Mouse (Mus musculus) brain, embryonic 14.5 days (tissue): ENCODE measurements around the gene Rtn4r. TPM values are rescaled to one million over a fixed set of nuclear protein-coding genes. Genes with fewer than 3 reads are reported as not detected.
"Not testable (repeated sequence)": the region's sequence is repeated elsewhere in the genome, so short reads cannot be mapped to it uniquely, and the experiment has no call there.

Experiments used
- DNase-seq: peaks from one replicate; pipeline ENCODE4 v3.0.0-alpha.2; 2011; ENCODE audit warnings: low read depth
- CTCF ChIP-seq: fragments of 200-500 bp; IDR thresholded peaks from 2 replicates; pipeline ENCODE4 v1.5.1; 2012; ENCODE audit warnings: inconsistent platforms, mild to moderate bottlenecking, moderate library complexity, borderline replicate concordance; ENCODE audit not compliant: insufficient read depth, insufficient read length; ENCODE audit errors: extremely low read depth
- POLR2A ChIP-seq: fragments of 200-500 bp; IDR thresholded peaks from 2 replicates; pipeline ENCODE4 v1.6.1; 2012; ENCODE audit warnings: mild to moderate bottlenecking, inconsistent platforms, borderline replicate concordance; ENCODE audit not compliant: poor library complexity, insufficient read depth, insufficient read length, severe bottlenecking; ENCODE audit errors: extremely low read depth
- polyA plus RNA-seq: library from polyadenylated mRNA; depleted of rRNA; stranded (reverse); fragments of >200 nt; gene quantifications from 2 replicates; pipeline ENCODE4 v1.2.3, GENCODE M21; 2012; rRNA removed

Rtn4r gene
- polyA plus RNA-seq, 1 experiment: 50.3 TPM

DNA sequence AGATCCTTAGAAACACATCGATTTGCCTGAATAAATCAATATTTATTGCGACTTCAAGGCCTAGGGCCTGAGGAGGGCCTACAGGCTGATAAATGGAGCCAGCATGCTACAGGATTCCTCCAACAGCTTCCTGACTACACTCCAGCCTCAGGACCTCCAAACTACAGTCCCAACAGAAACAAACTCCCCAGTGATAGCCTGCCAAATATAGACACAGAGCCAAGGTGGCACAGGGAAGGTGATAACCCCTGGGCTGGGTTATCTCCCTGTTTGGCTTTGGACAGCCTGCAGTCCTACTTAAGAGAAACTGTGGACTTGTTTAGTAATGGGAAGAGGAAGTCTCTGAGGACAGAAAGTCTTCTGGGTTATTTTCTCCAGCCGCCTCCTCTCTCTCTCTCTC is 59.8 kb downstream of the Rtn4r start:
- no peak for TF ChIP-seq CTCF
- no peak for TF ChIP-seq POLR2A

DNA sequence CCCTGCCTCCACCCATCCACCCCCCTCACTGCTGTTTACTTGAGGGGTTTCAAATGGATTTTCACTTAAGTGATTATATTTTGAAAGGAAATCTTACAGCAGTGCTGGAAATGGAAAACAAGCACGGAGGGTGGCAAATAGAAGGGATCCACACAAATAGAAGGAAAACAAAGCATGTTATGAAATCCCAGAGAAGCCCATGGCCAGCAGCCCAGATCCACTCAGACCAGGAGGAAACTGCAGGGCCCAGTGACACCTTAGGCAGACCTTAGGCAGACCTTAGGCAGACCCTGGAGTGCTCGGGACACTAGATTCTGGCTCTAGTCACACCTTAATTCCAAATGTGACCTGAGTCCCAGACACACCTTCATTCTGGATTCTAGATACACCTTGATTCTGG is 63.6 kb downstream of the Rtn4r start:
- no peak for TF ChIP-seq POLR2A
- no peak for TF ChIP-seq CTCF
- no peak for DNase-seq

More for the DNA sequence above, 59.8 kb downstream of the Rtn4r start:
- no peak for DNase-seq

DNA sequence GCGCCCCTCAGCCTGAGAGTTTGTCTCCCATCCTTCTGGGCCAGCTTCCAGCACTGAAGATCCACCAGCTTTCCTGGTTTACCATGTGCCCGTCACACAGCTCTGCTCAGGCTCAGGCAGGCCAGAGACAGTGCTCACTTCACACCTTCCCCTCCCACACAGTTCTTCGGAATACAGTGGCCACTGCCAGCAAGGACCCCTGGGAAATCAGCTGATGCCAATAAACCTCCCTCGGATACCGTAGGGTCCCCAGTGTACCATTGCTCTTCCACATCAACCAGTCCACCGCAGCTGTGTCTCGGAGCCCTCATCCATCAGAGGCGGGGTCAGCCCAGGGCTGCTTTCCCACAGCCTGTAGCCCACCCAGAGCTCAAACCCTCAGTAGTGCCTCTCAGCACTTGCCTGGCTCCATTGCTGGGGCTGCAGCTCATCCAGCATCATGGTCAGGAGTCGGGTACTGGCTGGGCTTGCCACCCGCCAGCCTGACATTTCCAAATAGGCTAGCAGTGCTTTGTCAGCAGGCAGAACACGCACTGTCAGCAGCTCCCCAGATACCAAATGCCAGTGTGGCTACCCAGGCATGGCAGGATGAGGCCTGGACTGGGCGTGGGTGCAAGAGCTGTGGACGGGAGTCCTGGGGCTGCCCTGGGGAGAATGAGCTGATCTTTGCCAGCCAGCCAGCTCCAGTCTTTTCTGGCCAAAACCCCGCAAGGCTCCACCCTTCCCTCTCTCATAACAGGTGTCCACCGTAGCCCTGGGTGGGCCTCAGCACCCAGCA is 67.0 kb downstream of the Rtn4r start:
- peak; percentile 59 for DNase-seq

DNA sequence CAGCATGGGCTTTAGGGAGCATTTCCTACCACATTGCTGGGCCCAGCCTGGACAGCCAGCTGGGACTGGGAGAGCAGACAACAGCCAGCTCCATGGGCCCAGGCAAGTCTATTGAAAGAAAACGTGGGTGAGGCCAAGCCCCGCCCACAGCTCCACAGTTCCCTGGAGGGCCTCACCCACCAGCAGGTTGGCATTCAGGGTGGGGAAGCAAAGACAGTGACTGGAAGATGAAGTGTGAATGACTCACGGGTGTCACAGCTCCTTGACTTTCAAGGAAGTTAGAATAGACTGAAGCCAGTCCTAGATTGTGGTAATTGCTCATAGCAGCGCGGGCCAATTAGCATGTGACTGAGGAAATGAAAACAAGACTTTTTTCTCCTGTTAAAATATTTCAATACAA is 67.6 kb downstream of the Rtn4r start:
- TF ChIP-seq POLR2A (no peak), CTCF (no peak)
- peak; percentile 78 for DNase-seq

More for the DNA sequence above, 67.0 kb downstream of the Rtn4r start:
- TF ChIP-seq POLR2A (no peak), CTCF (no peak)

DNA sequence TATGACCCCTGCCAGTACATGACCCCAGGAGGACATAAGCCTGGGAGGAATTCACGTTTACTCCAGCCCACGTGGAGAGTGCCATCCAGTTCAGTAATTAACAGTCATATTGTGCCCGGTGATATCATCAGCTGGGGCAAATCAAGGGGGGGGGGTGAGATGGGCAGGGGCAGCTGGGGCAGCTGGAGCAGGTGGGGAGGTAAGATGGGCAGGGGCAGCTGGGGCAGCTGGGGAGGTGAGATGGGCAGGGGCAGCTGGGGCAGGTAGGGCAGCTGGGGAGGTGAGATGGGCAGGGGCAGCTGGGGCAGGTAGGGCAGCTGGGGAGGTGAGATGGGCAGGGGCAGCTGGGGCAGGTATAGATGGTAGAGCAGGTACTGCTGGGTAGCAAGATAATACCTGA is 68.1 kb downstream of the Rtn4r start:
- DNase-seq: not testable (repeated sequence)

DNA sequence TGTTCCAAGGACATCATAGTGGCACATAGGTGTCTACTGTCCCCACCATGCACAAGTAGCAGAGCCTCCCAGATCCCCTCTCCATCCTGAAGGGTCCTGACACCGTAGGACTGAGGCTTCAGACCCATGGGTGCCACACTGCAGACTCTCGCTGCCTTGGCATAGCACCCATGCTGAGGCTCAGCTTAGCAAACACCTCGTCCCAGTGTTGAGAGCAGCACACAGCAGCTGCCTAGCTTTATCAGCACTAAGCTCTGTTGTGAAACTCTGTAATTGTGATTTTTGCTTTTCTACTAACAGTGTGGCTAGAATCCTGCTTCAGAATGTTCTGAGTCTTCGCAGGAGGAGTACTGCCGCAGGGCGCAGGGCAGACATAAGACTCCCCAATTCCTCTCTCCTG is 70.4 kb downstream of the Rtn4r start:
- no peak for DNase-seq
- TF ChIP-seq POLR2A (no peak), CTCF (no peak)

DNA sequence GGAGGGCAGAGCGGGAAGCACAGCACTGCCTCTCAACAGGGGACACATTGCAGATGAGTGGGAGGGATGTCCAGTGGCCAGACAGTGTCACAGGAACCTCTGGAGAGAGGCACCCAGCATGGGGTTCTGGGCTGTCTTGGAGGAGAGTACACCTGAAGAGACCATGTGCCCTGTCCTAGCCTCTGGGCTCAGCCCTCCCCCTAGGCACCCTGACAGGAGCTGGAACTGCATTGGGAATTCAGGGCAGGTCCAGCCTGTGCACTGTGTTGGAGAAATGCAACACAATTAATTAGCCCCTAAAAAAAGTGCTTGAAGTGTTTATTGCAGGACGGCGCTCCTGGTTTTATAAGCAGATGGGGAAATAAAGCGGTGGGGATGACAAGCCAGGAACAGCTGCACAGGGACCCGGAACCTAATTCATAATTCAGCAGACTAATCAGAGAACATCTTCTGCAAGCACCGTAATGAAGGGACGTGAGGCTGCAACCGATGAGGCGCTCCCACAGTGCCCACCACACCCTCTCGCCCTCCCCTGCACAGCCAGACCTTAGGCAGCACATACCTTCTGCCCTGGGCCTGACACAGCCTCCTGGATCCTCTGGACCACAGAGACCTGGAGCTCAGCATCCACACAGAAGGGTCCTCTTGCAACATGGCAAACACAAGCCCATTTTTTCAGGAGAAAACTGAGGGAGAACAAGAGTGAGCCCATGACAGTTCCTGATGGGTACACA is 71.1 kb downstream of the Rtn4r start:
- peak; percentile 71 for DNase-seq
- no peak for TF ChIP-seq CTCF
- no peak for TF ChIP-seq POLR2A

DNA sequence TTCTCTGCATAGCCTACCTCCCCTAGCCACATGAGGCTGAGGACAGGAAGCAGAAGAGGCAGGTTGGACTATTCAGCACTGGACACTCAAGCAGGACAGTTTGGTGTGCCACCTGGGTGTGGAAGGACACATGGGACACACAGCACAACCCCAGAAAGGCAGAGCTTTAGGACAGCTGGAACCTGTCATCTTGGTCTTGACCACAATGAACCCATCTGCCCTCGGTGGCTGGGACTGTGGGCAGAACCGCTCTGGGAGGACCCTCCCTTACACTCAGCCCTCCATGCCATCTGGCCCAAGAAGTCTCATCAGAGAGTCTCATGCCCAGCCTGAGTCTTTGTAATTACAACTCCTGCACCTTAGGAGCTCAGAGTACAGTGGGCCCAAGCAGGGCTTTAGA is 72.6 kb downstream of the Rtn4r start:
- TF ChIP-seq POLR2A: no peak
- TF ChIP-seq CTCF: no peak
- no peak for DNase-seq

DNA sequence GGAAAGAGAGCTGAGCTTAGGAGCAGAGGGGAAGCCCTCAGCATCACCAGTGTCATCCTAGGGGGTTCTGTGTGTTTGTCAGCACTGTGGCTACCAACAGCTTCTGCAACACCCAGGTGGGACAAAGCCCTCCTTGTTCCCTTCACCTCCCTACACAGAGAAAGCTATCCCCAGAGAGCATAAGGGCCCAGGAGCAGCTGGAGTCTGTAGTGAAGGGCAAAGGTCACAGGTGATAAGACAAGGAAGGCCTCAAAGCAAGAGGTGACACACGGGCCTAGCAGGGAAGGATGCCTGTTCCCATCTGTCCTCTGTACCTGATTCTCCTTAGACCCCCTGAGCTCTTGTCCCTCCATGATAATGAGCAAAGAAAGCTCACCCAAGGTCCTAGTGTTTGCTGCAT is 74.2 kb downstream of the Rtn4r start:
- TF ChIP-seq CTCF (no peak), POLR2A (no peak)
- no peak for DNase-seq

Other genes with a start within 250 kb of the Rtn4r start
- 3.2 and 3.9 TPM in 2 replicates for gene Gm20518, start 236.0 kb upstream of the Rtn4r start, polyA plus RNA-seq
- 0.04 and 0.06 TPM in 2 replicates for gene Tssk1, start 233.4 kb upstream of the Rtn4r start, polyA plus RNA-seq
- 159 and 166 TPM in 2 replicates for gene Dgcr2, start 229.1 kb upstream of the Rtn4r start, polyA plus RNA-seq
- not detected in 2 replicates for gene Tssk2, start 229.0 kb upstream of the Rtn4r start, polyA plus RNA-seq
- 51.9 and 56.9 TPM in 2 replicates for gene Ess2, start 216.3 kb upstream of the Rtn4r start, polyA plus RNA-seq
- 0.55 and 1.1 TPM in 2 replicates for gene Gsc2, start 212.6 kb upstream of the Rtn4r start, polyA plus RNA-seq
- 110 and 126 TPM in 2 replicates for gene Slc25a1, start 199.4 kb upstream of the Rtn4r start, polyA plus RNA-seq
- gene Vpreb2, start 147.2 kb upstream of the Rtn4r start, polyA plus RNA-seq: 0.10 TPM in 1 of 2 replicates, not detected in the other
- gene Dgcr6, start 74.8 kb upstream of the Rtn4r start, polyA plus RNA-seq: 110 and 137 TPM in 2 replicates
- gene Prodh, start 37.4 kb upstream of the Rtn4r start, polyA plus RNA-seq: 6.5 and 8.0 TPM in 2 replicates
- not detected in 2 replicates for gene Ccdc188, start 90.2 kb downstream of the Rtn4r start, polyA plus RNA-seq
- 60.4 and 69.0 TPM in 2 replicates for gene Zdhhc8, start 107.5 kb downstream of the Rtn4r start, polyA plus RNA-seq
- gene Trmt2a, start 121.0 kb downstream of the Rtn4r start, polyA plus RNA-seq: 83.5 and 111 TPM in 2 replicates
- 177 and 190 TPM in 2 replicates for gene Ranbp1, start 121.1 kb downstream of the Rtn4r start, polyA plus RNA-seq
- 0.14 TPM in 1 of 2 replicates, not detected in the other for gene Gm49776, start 130.7 kb downstream of the Rtn4r start, polyA plus RNA-seq
- 76.2 and 82.0 TPM in 2 replicates for gene Dgcr8, start 161.6 kb downstream of the Rtn4r start, polyA plus RNA-seq
- gene Tango2, start 220.5 kb downstream of the Rtn4r start, polyA plus RNA-seq: 69.4 and 78.6 TPM in 2 replicates
- gene Arvcf, start 220.5 kb downstream of the Rtn4r start, polyA plus RNA-seq: 169 and 189 TPM in 2 replicates